Mouse (Mus musculus) heart, adult 2 months (tissue): ENCODE data around the gene B3galt5.

ENCODE experiments used
- CTCF ChIP-seq: fragments of 200-600 bp; IDR thresholded peaks from 2 replicates; pipeline ENCODE4 v1.8.1; 2022; ENCODE audit warnings: antibody characterized with exemption, mild to moderate bottlenecking, moderate library complexity
- POLR2A ChIP-seq: fragments of 200-500 bp; IDR thresholded peaks from 2 replicates; pipeline ENCODE4 v1.6.1; 2011; ENCODE audit warnings: mild to moderate bottlenecking, low read depth, low read length, control low read depth; ENCODE audit not compliant: insufficient read depth

GRCm38 (mm10) chr16:96228438-96228837, 7.2 kb upstream of the B3galt5 start:
- TF ChIP-seq POLR2A (no peak), CTCF (no peak)
